Mouse (Mus musculus) olfactory bulb, adult 2 months (tissue): ENCODE results near the gene Arf5. TPM values are rescaled to one million over a fixed set of nuclear protein-coding genes. Genes with fewer than 3 reads are reported as not detected.

Experiments
- H3K27ac ChIP-seq: fragments of 200-500 bp; 2 replicates; pipeline ENCODE4 v1.5.1; 2012; ENCODE audit warnings: low read depth, low read length; ENCODE audit not compliant: insufficient read depth
- H3K4me1 ChIP-seq: fragments of 200-500 bp; 2 replicates; pipeline ENCODE4 v1.6.1; 2012; ENCODE audit warnings: low read length; ENCODE audit not compliant: control insufficient read depth, insufficient read depth
- H3K4me3 ChIP-seq: fragments of 200-500 bp; 2 replicates; pipeline ENCODE4 v1.5.1; 2012; ENCODE audit warnings: mild to moderate bottlenecking, low read depth, low read length, moderate library complexity; ENCODE audit not compliant: insufficient read depth
- CTCF ChIP-seq: fragments of 200-500 bp; IDR thresholded peaks from 2 replicates; pipeline ENCODE4 v1.5.1; 2012; ENCODE audit warnings: low read depth, mild to moderate bottlenecking, low read length, moderate library complexity; ENCODE audit not compliant: insufficient read depth
- POLR2A ChIP-seq: fragments of 200-500 bp; IDR thresholded peaks from 2 replicates; pipeline ENCODE4 v1.6.1; 2012; ENCODE audit warnings: mild to moderate bottlenecking, low read depth, low read length, moderate library complexity; ENCODE audit not compliant: insufficient read depth
- WGBS: fragments of 180-500 bp; shearing (Covaris S2); methylation state at CpG from one replicate; pipeline ENCODE4 v1.1.7; 2018; 5-methylcytosine and 5-hydroxymethylcytosine counted together
- polyA plus RNA-seq: library from polyadenylated mRNA; stranded (reverse); fragments of >200 nt; gene quantifications from 2 replicates; pipeline ENCODE4 v1.2.4, GENCODE M21; 2012; ENCODE audit warnings: low replicate concordance; ENCODE audit not compliant: missing spikeins, insufficient read depth, insufficient read length

Gene Arf5
- polyA plus RNA-seq, 1 experiment = not detected

GRCm38 (mm10) chr6:28449253-28449652 lies 25.9 kb downstream of the Arf5 start, which contains the start of gene Pax4:
TSS of gene Pax4 (minus strand) at chr6:28449353.
- Histone ChIP-seq H3K4me3 (no peak within 1 kb of the TSS), H3K27ac (no peak within 1 kb of the TSS), H3K4me1 (no peaks in the 10 kb centered on the region)
- WGBS = 83% methylated on average over 2 of the region's 2 CpGs
- TF ChIP-seq CTCF (no peak), POLR2A (no peak)

DNA sequence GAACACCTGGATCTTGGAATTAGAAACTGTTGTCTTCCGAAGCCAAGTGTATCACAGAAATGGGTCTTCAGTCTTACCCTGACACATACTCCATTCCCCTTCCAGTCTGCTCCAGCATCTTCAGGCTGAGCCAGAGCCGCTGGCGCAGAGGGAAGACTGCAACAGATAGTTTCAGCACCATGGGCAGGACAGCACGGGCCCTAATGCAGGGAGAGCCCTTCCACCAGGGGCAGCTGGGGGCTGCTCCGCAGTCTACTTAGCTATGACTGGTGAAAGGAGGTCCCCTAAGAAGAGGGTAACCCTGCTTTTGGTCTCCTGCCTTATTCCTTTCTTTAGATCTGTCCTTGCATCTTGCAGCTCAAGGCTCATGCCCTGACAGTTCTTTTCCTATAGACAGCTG lies 27.1 kb downstream of the Arf5 start:
- no peak overlapping the region for H3K27ac ChIP-seq
- no peaks in the 10 kb centered on the region for H3K4me1 ChIP-seq
- 20% methylated on average over 5 of the region's 5 CpGs for WGBS
- no peak for TF ChIP-seq CTCF
- TF ChIP-seq POLR2A = no peak
- no peak overlapping the region for H3K4me3 ChIP-seq

DNA sequence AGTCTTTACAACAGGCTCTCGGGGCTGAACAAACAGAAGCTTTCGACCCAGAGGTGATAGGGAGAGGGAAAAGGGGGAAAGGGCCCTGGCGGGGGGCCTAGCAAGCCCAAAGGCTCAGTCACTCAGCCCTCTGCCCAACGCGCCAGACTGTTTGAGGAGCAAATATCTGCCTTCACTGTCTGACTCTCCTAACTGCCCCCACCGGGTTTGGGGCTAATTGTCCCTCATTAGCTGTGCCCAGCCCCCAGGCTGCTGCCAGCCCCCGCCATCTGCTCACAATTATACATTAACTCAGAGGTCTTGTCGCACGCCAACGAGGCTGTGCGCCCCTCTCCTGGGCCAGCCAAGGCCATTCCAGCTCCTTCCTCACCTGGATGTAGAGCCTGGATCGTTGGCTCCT lies 27.6 kb downstream of the Arf5 start:
- WGBS = under 1% methylated on average over 12 of the region's 12 CpGs
- TF ChIP-seq CTCF = no peak
- TF ChIP-seq POLR2A = no peak
- Histone ChIP-seq H3K4me1 (no peaks in the 10 kb centered on the region), H3K27ac (no peak overlapping the region), H3K4me3 (no peak overlapping the region)

DNA sequence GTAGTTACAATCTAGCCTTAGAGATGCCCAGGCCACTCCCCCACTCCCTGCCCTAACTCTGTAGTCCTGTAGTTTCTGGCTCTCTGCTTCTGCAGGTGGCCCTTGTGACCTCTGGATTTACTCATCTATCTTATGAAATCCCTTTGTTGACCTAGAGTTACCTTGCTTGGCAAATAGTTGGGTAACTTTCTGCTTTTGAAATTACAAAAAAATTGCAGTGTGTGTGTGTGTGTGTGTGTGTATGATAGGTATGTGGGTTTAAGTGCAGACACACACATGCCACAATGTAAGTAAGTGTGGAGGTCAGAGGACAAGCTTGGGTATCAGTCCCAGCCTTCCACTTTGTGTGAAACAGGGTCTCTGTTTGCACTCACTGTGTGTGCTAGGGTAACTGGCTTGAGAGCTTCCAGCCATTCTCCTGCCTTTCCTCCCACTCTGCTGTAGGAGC lies 35.9 kb downstream of the Arf5 start:
- Histone ChIP-seq H3K27ac (no peak overlapping the region), H3K4me1 (no peaks in the 10 kb centered on the region), H3K4me3 (no peak overlapping the region)
- TF ChIP-seq POLR2A = no peak
- no peak for TF ChIP-seq CTCF

DNA sequence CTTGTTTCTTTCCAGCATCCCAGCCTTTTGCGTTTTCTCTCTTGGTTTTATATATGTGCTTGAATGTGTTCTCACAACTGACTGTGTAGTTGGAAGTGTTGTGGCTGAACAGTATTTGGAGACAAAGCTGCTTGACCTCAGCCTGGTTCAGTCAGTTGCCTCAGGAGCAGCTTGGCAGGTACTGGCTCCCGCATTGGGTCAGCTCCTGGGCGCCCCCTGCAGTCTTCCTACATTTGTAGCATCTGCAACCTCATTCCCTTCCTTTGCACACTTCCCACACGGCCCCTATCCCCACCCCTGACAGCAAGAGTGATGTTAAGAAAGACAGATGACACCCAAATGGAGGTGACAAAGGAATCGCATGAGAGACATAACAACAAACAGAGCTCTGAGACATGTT lies 37.2 kb downstream of the Arf5 start:
- 14% methylated on average over 5 of the region's 5 CpGs for WGBS
- no peak overlapping the region for H3K27ac ChIP-seq

DNA sequence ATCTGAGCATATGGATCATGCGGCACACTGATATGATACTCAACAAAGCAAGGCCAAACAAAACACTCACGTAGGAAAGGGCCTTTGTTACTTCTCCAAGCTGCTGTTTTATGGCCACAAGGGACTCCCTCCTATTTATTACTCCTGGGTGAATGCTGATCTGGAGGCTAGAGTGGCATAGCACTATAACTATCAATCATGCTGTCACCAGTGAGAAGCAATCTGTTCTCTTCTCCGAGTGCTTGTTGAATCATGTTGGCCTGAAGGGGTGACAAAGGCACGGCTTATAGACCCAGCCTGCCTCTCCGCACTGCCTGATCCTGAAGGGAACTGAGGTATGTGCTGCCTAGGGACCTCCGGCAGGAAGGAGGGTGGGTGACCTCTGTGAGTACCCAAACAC lies 41.3 kb downstream of the Arf5 start:
- WGBS = 67% methylated on average over 6 of the region's 6 CpGs

More for the DNA sequence above, 37.2 kb downstream of the Arf5 start:
- no peaks in the 10 kb centered on the region for H3K4me1 ChIP-seq
- no peak overlapping the region for H3K4me3 ChIP-seq
- peak; percentile 34; the same call in 1 of the 2 replicates for TF ChIP-seq CTCF
- no peak for TF ChIP-seq POLR2A

DNA sequence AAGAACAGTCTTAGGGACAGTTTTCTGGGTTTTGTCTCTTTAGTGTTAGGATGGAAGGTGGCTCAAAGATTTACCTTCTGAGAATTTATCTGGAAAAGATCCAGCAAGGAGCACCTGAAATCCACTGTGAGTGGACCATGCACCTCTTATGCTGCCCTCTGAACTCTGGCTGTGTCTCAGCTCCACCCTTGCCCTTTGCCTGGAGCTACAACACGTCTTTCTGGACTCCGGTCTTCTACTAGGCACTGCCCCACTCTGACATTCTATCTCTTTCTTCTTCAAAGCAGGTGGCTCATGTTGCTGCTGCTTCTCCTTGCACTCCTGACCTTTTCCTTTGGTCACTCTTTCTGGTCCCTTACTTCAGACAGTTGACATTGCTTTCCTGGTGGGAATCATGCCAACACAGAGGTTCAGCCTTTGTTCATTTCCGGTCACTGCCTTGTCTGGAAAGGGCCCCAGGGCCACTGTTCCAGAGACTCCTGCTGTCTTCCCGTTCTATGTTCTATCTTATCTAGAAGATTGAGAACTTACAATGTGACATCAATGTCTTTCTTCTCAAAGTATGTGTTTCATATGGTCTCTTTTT lies 46.8 kb downstream of the Arf5 start:
- TF ChIP-seq CTCF (no peak), POLR2A (no peak)
- Histone ChIP-seq H3K27ac (no peak overlapping the region), H3K4me1 (no peaks in the 10 kb centered on the region), H3K4me3 (no peak overlapping the region)
- 79% methylated on average over 4 of the region's 4 CpGs for WGBS

More for the DNA sequence above, 41.3 kb downstream of the Arf5 start:
- no peak overlapping the region for H3K4me3 ChIP-seq
- H3K27ac ChIP-seq = no peak overlapping the region
- TF ChIP-seq POLR2A (no peak), CTCF (no peak)
- no peaks in the 10 kb centered on the region for H3K4me1 ChIP-seq

- Histone ChIP-seq H3K4me3 (no peak overlapping the region), H3K4me1 (no peaks in the 10 kb centered on the region), H3K27ac (no peak overlapping the region)
- 58% methylated on average over 5 of the region's 5 CpGs for WGBS
- TF ChIP-seq CTCF = no peak
- TF ChIP-seq POLR2A = no peak
These were observed 47.3 kb downstream of the Arf5 start for GRCm38 (mm10) chr6:28470621-28471020.

DNA sequence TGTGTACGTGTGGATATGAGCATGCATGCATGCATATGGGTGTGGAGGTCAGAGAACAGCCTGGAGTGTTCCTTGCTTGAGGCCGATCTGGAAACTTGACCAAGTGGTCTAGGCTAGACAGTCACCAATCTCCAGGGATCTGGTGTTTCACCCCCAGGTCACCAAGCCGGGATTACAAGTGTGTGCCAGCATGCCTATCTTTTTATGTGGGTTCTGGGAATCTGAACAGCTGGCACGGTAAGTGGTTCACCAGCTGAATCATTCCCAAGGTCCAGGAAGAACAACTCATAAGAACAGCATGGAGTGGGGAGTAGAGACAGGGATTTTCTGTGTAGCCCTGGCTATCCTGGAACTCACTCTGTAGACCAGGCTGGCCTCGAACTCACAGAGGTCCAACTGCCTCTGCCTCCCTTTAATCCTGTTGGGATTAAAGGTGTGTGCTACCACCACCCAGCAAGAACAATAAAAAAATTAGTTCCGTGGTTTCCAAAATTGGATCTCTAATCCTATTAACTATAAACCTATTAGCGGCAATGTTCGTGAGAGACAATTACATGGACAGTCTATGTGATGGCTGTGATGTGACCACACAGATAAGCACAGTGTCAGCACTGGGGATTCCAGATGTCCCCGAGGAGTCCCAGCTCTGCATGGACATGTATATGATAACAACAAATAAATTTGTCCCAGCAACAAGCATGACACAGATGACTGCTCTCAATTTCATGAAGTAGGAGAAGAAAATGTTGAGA lies 48.1 kb downstream of the Arf5 start:
- TF ChIP-seq POLR2A (no peak), CTCF (no peak)
- H3K4me3 ChIP-seq = no peak overlapping the region
- H3K27ac ChIP-seq = no peak overlapping the region
- H3K4me1 ChIP-seq = no peaks in the 10 kb centered on the region
- 88% methylated on average over 9 of the region's 9 CpGs for WGBS
